Mouse (Mus musculus): ENCODE data around the gene Wdr31. TPM values are rescaled to one million over a fixed set of nuclear protein-coding genes. Genes with fewer than 3 reads are reported as not detected.

Gene Wdr31
- polyA plus RNA-seq, 1 experiment from 2014 or later = 10.1 TPM

DNA sequence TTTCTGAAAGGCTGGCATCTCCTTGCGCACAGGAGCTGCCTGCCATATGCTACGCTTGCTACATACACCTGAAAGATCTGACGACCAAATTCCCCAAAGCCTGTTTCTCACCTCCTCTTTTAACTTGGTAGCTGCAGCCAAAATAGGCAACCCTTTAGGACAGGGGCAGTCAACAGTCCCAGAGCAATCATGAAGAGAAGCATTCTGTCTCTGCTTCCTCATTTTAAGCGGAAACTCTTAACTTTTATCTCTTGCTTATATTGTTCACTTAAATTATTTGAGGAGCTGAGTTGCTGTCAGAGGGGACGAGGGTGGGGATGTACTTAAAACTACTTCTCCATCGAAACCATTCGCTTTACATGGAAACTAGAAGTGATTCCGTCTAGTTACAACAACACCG lies 41.1 kb downstream of the Wdr31 start:
- 92% methylated on average over 9 of the region's 9 CpGs for WGBS
- DNase-seq (ENCODE audit: low spot score) = no peak
- H3K4me1 ChIP-seq = no peaks in the 10 kb centered on the region
- no peak overlapping the region for H3K4me3 ChIP-seq
- no peaks in the 10 kb centered on the region for H3K9me3 ChIP-seq (replicated peaks)
- no peak overlapping the region for H3K27ac ChIP-seq (replicated peaks)
- H3K36me3 ChIP-seq = peaks cover 15% of the 10 kb centered on the region
- H3K27me3 ChIP-seq (ENCODE audit: low read depth, poor library complexity, severe bottlenecking) = no peaks in the 10 kb centered on the region

DNA sequence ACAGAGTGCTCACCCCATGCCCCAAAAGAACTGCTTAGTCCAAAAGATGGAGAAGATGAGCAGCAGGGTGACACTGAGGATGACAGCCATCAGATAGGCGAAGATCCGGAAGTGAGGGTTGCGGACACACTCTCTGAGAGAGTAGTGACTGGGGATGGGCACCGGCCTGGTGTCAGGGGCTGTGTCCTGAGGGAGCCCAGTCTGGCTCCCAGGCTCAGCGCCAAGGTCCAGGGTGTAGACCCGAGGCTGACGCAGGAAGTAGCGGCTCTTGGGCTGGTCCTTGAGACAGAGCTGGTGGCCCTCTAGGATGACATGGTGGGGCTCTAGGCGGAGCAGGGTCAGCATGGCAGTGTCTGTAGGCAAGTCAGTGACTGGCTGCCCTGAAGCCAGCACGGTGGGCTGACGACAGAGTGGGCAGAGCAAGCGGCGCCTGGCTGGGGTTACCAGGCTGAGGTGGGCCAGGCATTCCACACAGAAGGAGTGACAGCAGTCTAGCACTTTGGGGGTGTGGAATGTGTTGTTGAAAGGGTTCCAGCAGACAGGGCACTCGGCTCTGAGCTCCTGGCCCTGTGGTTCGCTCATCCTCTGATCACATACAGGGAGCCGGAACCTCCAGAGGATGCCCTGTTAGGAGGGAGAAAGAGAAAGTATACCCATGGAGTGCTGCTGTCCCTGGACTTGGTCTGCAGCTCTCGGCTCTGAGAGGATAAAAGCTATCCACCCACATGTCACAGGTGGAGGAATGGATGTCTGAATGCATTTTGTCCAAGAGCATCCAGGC lies 42.5 kb downstream of the Wdr31 start:
- Histone ChIP-seq H3K27me3 (ENCODE audit: low read depth, poor library complexity, severe bottlenecking) (no peaks in the 10 kb centered on the region), H3K4me3 (no peak overlapping the region), H3K9me3 (replicated peaks) (no peaks in the 10 kb centered on the region), H3K36me3 (peaks cover 30% of the 10 kb centered on the region), H3K4me1 (no peaks in the 10 kb centered on the region), H3K27ac (replicated peaks) (no peak overlapping the region)
- WGBS = 77% methylated on average over 17 of the region's 17 CpGs
- DNase-seq (ENCODE audit: low spot score) = no peak

DNA sequence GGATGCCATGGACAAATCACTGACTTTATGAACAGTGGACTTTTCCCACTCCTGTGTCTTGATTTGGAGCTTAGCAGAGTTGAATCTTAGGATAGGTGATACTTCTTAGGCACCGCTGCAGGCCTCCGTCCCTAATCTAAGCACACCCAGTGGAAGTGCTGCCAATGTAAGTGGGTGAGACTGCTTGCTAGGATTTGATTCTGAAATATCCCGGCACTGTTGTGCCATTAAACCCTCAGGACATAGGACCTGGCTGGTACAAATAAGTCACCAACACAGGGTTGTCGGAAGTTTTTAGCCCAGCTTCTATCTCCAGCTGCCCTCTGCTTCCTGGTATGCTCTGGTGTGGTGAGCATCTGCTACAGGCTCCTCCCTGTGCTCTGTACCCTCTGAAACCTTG lies 44.8 kb downstream of the Wdr31 start:
- H3K9me3 ChIP-seq (replicated peaks) = no peaks in the 10 kb centered on the region
- H3K36me3 ChIP-seq = peaks cover 53% of the 10 kb centered on the region
- no peak overlapping the region for H3K27ac ChIP-seq (replicated peaks)
- 93% methylated on average over 4 of the region's 4 CpGs for WGBS
- H3K27me3 ChIP-seq (ENCODE audit: low read depth, poor library complexity, severe bottlenecking) = no peaks in the 10 kb centered on the region
- H3K4me1 ChIP-seq = no peaks in the 10 kb centered on the region
- H3K4me3 ChIP-seq = no peak overlapping the region
- no peak for DNase-seq (ENCODE audit: low spot score)

DNA sequence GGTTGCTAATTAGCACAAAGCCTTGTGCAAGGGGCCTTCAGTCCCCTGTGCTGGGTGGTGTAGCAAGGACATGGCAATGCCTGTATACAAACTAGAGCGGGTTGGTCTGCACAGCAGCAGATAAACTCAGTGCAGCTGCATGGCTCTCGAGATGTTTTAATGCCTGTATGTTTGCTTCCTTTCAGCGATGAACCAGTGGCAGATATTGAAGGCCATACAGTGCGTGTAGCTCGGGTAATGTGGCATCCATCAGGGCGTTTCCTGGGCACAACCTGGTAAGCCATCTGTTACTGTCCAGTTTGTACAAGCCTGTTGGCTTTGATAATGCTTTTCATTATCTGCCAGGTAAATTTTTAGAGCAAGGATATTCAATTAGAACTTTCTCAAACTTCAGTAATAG lies 51.6 kb downstream of the Wdr31 start:
- DNase-seq (ENCODE audit: low spot score) = no peak
- H3K9me3 ChIP-seq (replicated peaks) = no peaks in the 10 kb centered on the region
- H3K4me1 ChIP-seq = no peaks in the 10 kb centered on the region
- no peaks in the 10 kb centered on the region for H3K27me3 ChIP-seq (ENCODE audit: low read depth, poor library complexity, severe bottlenecking)
- 95% methylated on average over 6 of the region's 6 CpGs for WGBS
- H3K36me3 ChIP-seq = peaks cover 100% of the 10 kb centered on the region
- H3K4me3 ChIP-seq = no peak overlapping the region
- H3K27ac ChIP-seq (replicated peaks) = no peak overlapping the region

DNA sequence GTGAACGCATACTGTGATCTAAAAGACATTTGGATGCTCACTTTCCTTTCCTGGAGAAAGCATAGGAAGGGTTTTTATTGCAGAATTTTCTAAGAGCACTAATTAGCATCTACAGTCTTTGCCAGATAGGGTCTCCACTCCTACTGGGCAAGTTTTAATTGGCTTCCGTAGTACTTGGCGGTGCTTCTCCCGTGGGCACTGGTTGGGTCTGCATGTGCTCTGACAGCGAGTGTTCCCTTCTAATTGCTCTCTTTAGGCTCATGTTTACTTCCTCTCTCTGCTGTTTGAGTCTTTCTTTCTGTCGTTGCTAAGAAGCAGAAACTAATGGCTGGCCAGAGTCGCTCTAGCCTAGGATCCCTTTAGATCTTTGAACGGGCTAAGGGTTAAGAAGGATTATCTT lies 52.2 kb downstream of the Wdr31 start:
- no peaks in the 10 kb centered on the region for H3K4me1 ChIP-seq
- no peak overlapping the region for H3K4me3 ChIP-seq
- peaks cover 100% of the 10 kb centered on the region for H3K36me3 ChIP-seq
- DNase-seq (ENCODE audit: low spot score) = no peak
- no peaks in the 10 kb centered on the region for H3K27me3 ChIP-seq (ENCODE audit: low read depth, poor library complexity, severe bottlenecking)
- H3K9me3 ChIP-seq (replicated peaks) = no peaks in the 10 kb centered on the region
- WGBS = 91% methylated on average over 8 of the region's 8 CpGs
- H3K27ac ChIP-seq (replicated peaks) = no peak overlapping the region

DNA sequence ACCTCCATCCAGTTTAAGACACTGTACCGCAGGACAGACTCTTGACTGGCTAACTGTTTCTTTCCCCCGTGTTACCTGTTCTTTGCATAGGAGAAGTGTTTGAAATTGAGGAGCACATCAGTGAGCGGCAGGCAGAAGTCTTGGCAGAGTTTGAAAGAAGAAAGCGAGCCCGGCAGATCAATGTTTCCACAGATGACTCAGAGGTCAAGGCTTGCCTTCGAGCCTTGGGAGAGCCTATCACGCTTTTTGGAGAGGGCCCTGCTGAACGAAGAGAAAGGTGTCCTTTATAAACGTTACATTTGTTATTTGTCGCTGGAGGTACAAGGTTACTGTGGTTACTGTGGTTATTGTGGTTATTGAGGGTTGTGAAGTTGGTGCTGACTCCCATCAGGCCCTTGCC lies 59.1 kb downstream of the Wdr31 start:
- Histone ChIP-seq H3K27me3 (ENCODE audit: low read depth, poor library complexity, severe bottlenecking) (no peaks in the 10 kb centered on the region), H3K9me3 (replicated peaks) (no peaks in the 10 kb centered on the region), H3K27ac (replicated peaks) (no peak overlapping the region), H3K4me3 (no peak overlapping the region), H3K36me3 (peaks cover 66% of the 10 kb centered on the region), H3K4me1 (peaks cover 18% of the 10 kb centered on the region)
- DNase-seq (ENCODE audit: low spot score) = no peak
- 96% methylated on average over 10 of the region's 10 CpGs for WGBS

DNA sequence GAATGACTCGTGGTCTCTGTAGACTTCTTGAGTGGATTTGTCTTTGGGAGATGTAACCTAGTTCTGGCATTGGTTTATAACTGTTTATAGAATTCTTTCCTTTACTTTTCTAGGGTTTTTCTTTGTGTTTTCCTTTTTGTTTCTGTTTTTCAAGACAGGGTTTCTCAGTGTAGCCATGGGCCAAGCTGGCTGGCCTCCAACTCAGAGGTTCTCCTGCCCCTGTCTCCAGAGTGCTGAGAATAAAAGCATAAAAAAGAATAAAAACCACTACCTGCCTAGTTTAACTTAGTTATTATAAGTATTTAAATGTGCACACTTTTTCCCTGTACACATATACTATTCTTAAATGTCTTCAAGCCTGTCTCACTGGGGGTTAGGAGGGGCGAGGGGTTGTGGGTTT lies 60.4 kb downstream of the Wdr31 start:
- no peak for DNase-seq (ENCODE audit: low spot score)
- H3K27me3 ChIP-seq (ENCODE audit: low read depth, poor library complexity, severe bottlenecking) = no peaks in the 10 kb centered on the region
- H3K4me3 ChIP-seq = peak overlapping the region; percentile 83
- H3K36me3 ChIP-seq = peaks cover 64% of the 10 kb centered on the region
- peaks cover 30% of the 10 kb centered on the region for H3K4me1 ChIP-seq
- H3K9me3 ChIP-seq (replicated peaks) = no peaks in the 10 kb centered on the region
- 90% methylated on average over 2 of the region's 2 CpGs for WGBS
- H3K27ac ChIP-seq (replicated peaks) = no peak overlapping the region

DNA sequence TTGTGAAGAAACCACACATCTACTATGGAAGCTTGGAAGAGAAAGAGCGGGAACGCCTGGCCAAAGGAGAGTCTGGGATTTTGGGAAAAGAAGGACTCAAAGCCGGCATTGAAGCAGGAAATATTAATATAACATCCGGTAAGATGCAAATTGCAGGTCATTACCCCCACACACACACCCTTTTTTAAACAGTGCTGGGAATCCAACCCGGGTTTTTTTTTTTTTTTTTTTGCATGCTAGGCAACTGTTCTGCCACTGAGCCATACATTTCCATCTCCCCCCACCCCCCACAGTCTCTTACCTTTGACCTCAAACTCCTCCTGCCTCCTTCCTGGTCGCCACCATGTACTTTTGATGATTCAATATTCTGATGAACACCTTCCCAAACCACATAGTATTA lies 61.1 kb downstream of the Wdr31 start:
- Histone ChIP-seq H3K9me3 (replicated peaks) (no peaks in the 10 kb centered on the region), H3K36me3 (peaks cover 63% of the 10 kb centered on the region), H3K27ac (replicated peaks) (peak overlapping the region; percentile 93), H3K27me3 (ENCODE audit: low read depth, poor library complexity, severe bottlenecking) (no peaks in the 10 kb centered on the region), H3K4me3 (peak overlapping the region; percentile 83), H3K4me1 (peaks cover 31% of the 10 kb centered on the region)
- 52% methylated on average over 6 of the region's 6 CpGs for WGBS
- DNase-seq (ENCODE audit: low spot score) = no peak

DNA sequence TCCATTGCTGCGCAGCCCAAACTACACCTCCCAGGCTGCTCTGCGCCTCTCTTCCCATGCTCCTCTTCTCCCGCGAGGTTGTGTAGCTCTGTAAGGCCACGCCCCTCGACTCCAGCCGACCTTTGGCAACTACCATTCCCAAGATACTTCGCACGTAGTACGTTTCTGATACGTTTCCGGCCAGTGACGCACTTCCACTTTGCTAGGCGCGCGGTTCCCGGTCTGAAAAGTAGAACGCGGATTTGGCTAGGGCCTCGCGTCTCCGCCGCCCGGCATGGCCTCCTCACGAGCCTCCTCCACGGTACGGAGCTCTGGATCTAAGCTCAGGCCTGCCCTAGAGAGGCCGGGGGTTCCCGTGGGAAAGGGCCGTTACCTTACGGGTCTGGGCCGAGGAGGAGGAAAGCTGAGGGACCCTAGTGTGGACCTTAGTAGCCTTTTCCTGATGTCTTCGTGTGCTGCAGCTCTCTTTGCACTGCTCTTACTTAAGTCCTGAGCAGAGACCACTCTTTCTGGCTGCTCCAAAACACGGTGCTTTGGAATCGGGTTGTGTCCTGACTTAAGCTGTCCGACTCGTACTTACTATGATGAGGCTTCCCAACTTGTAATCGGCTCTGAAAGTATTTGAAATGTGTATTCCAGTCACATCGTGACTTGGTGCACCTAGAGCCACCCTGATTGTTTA lies 62.0 kb downstream of the Wdr31 start, which contains the start of the genes Cdc26 and Prpf4:
Gene Cdc26, minus strand, starts transcription at position 42 of the 682 bp plus-strand sequence.
Gene Prpf4, plus strand, starts transcription at position 197 of the 682 bp plus-strand sequence.
- Histone ChIP-seq H3K27me3 (ENCODE audit: low read depth, poor library complexity, severe bottlenecking) (no peaks in the 10 kb centered on the region), H3K4me3 (peak within 1 kb of the TSS; percentile 83), H3K9me3 (replicated peaks) (no peaks in the 10 kb centered on the region), H3K4me1 (peaks cover 31% of the 10 kb centered on the region), H3K27ac (replicated peaks) (peak within 1 kb of the TSS; percentile 93), H3K36me3 (peaks cover 63% of the 10 kb centered on the region)
- WGBS = under 1% methylated on average over 39 of the region's 39 CpGs
- DNase-seq (ENCODE audit: low spot score) = peak; percentile 97

DNA sequence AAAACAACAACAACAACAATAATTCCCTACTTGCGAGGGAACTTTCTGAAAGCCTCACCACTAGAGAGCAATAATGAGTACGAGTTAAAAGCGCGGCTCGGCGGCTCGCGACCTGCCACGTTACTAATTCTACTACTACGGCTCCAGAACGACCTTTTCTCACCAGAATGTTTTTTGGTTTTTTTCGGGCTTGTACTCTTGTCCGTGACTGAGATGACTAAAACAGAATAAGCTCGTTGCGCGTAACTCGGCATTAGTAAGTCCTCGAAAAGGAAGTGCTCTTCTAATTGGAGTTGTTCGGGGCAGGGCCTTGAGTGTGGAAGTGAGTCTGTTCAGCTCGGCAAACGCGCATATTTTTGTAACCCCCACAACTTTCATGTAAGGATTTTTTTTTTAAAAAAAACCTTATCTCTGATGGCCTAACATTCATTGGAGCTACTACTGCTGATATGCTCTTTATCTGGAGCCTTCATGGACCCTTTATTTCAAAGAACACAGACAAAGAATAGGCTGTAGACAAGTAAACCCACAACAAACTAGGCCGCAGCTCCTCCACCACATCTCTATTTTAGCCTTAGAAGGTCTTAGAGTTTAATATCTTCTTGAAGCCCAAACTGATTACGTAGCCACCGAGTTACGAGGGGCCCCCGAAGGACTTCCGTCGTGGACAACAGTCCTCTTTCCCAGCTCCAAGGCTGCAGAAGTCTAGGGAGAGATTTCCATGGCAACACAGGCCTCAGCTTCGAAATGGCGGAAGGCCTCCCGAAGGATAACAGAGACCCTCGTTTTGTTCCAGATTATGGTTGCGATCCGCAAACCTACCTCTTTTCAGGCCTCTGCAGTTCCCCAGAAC lies 62.7 kb downstream of the Wdr31 start:
- WGBS = under 1% methylated on average over 35 of the region's 35 CpGs
- H3K36me3 ChIP-seq = peaks cover 63% of the 10 kb centered on the region
- DNase-seq (ENCODE audit: low spot score) = peak; percentile 71
- H3K4me1 ChIP-seq = peaks cover 31% of the 10 kb centered on the region
- H3K27me3 ChIP-seq (ENCODE audit: low read depth, poor library complexity, severe bottlenecking) = no peaks in the 10 kb centered on the region
- peak overlapping the region; percentile 93 for H3K27ac ChIP-seq (replicated peaks)
- H3K4me3 ChIP-seq = peak overlapping the region; percentile 83
- no peaks in the 10 kb centered on the region for H3K9me3 ChIP-seq (replicated peaks)

DNA sequence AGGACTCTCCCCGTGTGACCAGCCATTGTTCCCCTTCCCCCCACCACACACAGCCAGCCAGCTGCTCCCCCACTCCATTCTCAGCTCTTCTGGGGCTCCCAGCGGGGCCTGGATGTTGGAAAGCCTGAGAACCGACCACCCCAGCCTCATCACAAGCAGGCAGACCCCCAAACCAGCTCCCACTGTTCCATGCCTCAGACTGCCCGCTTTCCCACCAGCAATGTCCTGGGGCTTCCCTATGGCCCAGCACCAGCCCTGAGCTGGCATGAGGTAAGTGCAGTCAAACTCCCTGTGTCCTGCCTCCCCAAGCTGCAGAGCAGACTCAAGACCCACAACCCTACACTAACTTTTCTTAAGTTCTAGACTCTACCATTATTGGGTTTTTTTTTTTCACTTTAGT lies 64.6 kb downstream of the Wdr31 start:
- 89% methylated on average over 4 of the region's 4 CpGs for WGBS
- Histone ChIP-seq H3K4me3 (peak overlapping the region; percentile 23; the same call in 1 of the 2 replicates), H3K27ac (replicated peaks) (no peak overlapping the region), H3K27me3 (ENCODE audit: low read depth, poor library complexity, severe bottlenecking) (no peaks in the 10 kb centered on the region), H3K9me3 (replicated peaks) (no peaks in the 10 kb centered on the region), H3K4me1 (peaks cover 31% of the 10 kb centered on the region), H3K36me3 (peaks cover 63% of the 10 kb centered on the region)
- DNase-seq (ENCODE audit: low spot score) = no peak

DNA sequence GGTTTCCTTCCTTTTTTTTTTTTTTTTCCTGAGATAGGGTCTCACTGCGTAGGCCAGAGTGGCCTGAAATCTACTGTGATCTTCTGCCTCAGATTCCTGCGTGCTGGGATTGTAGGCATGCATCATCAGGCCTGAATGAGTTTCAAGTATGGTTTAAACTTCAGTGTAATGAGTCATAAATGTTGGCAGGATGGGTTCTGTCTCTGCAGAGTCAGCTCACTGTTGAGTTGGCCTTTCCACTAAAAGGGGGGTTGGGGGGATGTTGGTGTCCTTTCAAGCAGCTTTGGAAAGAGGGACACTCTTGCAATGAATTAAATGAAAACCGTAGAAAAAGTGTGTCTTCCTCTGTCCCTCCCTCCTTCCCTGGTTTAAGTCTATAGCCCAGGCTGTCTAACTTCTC lies 71.7 kb downstream of the Wdr31 start:
- H3K36me3 ChIP-seq = peaks cover 94% of the 10 kb centered on the region

More for the DNA sequence above, 71.7 kb downstream of the Wdr31 start:
- Histone ChIP-seq H3K4me3 (no peak overlapping the region), H3K9me3 (replicated peaks) (no peaks in the 10 kb centered on the region), H3K27ac (replicated peaks) (no peak overlapping the region), H3K27me3 (ENCODE audit: low read depth, poor library complexity, severe bottlenecking) (no peaks in the 10 kb centered on the region), H3K4me1 (no peaks in the 10 kb centered on the region)
- WGBS = 94% methylated on average over 3 of the region's 3 CpGs
- no peak for DNase-seq (ENCODE audit: low spot score)

All from midbrain, embryonic 10.5 days (tissue).